Mouse (Mus musculus) heart, adult 2 months (tissue): ENCODE data around the gene Zfp300.

Experiments
- CTCF ChIP-seq: fragments of 200-600 bp; IDR thresholded peaks from 2 replicates; pipeline ENCODE4 v1.8.1; 2022; ENCODE audit warnings: antibody characterized with exemption, mild to moderate bottlenecking, moderate library complexity
- POLR2A ChIP-seq: fragments of 200-500 bp; IDR thresholded peaks from 2 replicates; pipeline ENCODE4 v1.6.1; 2011; ENCODE audit warnings: mild to moderate bottlenecking, low read depth, low read length, control low read depth; ENCODE audit not compliant: insufficient read depth

DNA sequence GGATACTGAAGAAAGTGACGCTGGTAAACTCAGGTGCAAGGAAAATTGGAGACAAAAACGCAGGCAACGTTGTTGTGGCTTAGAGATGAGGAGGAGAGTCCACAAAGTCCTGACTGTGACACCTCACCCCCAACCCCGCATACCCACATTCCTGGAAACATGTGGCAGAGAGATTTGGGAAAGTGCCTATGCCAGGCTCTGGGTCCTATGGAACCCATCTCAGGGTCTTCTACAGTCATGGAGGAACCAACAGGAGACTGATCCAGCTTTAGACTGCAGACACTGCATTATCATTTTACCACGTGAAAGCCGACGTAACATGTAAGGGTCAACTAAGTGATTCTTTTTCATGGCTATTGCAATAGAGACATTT is 526 bp upstream of the Zfp300 start:
- TF ChIP-seq POLR2A: no peak
- TF ChIP-seq CTCF: no peak
